Mouse (Mus musculus): ENCODE measurements around the gene Ap1ar.

The Ap1ar gene

GRCm38 (mm10) chr3:127837972-127838644, 785 bp upstream of the Ap1ar start:
- no peak for DNase-seq

GRCm38 (mm10) chr3:127836798-127837153, 547 bp downstream of the Ap1ar start:
- no peak for DNase-seq

GRCm38 (mm10) chr3:127835594-127835993, 1.7 kb downstream of the Ap1ar start:
- peak; percentile 31 to 42 for DNase-seq

- no peak for DNase-seq
Measured at GRCm38 (mm10) chr3:127834040-127834439, 3.3 kb downstream of the Ap1ar start.

GRCm38 (mm10) chr3:127831079-127831478, 6.2 kb downstream of the Ap1ar start:
- DNase-seq: no peak

- DNase-seq: no peak
Measured at GRCm38 (mm10) chr3:127830183-127830582, 7.1 kb downstream of the Ap1ar start.

GRCm38 (mm10) chr3:127827123-127827522, 10.2 kb downstream of the Ap1ar start:
- peak; percentile 47 to 56 for DNase-seq

GRCm38 (mm10) chr3:127826503-127826902, 10.8 kb downstream of the Ap1ar start:
- no peak for DNase-seq

- DNase-seq: no peak
Measured at GRCm38 (mm10) chr3:127823886-127824863, 13.1 kb downstream of the Ap1ar start.

- DNase-seq: no peak
Measured at GRCm38 (mm10) chr3:127821209-127821608, 16.1 kb downstream of the Ap1ar start.

- no peak for DNase-seq
Measured at GRCm38 (mm10) chr3:127820400-127820799, 16.9 kb downstream of the Ap1ar start.

- DNase-seq: peak; percentile 31 to 47
Measured at GRCm38 (mm10) chr3:127818694-127819663, 18.3 kb downstream of the Ap1ar start.

GRCm38 (mm10) chr3:127817120-127817683, 20.1 kb downstream of the Ap1ar start:
- DNase-seq: no peak

GRCm38 (mm10) chr3:127809103-127809502, 28.2 kb downstream of the Ap1ar start:
- no peak for DNase-seq

- no peak for DNase-seq
Measured at GRCm38 (mm10) chr3:127807846-127808245, 29.5 kb downstream of the Ap1ar start.

- DNase-seq: no peak
Measured at GRCm38 (mm10) chr3:127805991-127806390, 31.3 kb downstream of the Ap1ar start.

- no peak for DNase-seq
Measured at GRCm38 (mm10) chr3:127805071-127805470, 32.3 kb downstream of the Ap1ar start.

- no peak for DNase-seq
Measured at GRCm38 (mm10) chr3:127804439-127804838, 32.9 kb downstream of the Ap1ar start.

GRCm38 (mm10) chr3:127802814-127803213, 34.5 kb downstream of the Ap1ar start:
- DNase-seq: peak in 1 of 2 experiments; percentile 27

- DNase-seq: no peak
Measured at GRCm38 (mm10) chr3:127801162-127801561, 36.2 kb downstream of the Ap1ar start.

GRCm38 (mm10) chr3:127796271-127796670, 41.1 kb downstream of the Ap1ar start:
- DNase-seq: no peak

GRCm38 (mm10) chr3:127795762-127796161, 41.6 kb downstream of the Ap1ar start:
- DNase-seq: no peak

Data from kidney, postnatal 36 days (tissue).